Mouse (Mus musculus): Measurements from ENCODE around the gene Rnaset2b.
"Not testable (repeated sequence)": the region's sequence is repeated elsewhere in the genome, so short reads cannot be mapped to it uniquely, and the experiment has no call there.

Rnaset2b gene

GRCm38 (mm10) chr17:6980144-6980543 is 9.7 kb downstream of the Rnaset2b start:
- not testable (repeated sequence) for DNase-seq (ENCODE audit: low spot score)

DNA sequence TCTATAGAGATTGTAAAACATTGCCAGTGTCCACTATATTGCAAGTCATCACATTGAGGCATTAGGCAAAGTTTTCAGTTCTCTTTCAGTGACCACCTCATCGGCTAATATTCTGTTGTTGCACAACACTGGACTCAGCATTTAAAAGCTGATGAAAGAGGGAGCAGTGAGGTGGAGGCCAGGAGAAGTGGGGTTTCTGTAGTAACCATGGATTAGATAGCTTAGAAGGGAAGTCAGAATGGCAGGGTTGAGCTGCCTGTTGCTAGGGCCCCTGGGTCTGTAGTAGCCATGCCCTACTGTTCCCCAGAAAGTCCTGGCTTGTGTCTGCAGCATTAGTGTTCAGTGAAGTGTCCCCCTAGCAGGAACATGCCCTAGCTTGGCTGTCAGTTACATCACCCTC is 15.7 kb downstream of the Rnaset2b start:
- DNase-seq (ENCODE audit: low spot score) = not testable (repeated sequence)

DNA sequence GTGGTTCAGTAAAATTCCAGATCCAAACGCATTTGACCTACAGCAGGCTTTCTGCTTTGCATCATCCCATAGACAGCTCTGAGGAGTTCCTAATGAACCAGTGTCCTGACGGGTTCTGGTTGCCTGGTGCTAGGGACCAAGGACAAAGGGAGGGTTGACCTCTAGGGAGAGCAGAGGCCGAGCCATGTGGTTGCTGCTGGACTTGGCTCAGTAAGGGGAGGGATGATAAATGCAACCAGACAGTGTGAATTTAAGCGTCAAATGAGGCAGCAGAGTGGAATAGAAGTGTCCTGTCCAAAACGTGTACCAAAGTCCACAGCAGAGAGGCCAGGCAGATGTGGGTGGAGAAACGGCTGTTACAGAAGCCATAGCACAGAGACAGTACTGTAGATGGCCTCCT is 25.1 kb downstream of the Rnaset2b start:
- not testable (repeated sequence) for DNase-seq (ENCODE audit: low spot score)

DNA sequence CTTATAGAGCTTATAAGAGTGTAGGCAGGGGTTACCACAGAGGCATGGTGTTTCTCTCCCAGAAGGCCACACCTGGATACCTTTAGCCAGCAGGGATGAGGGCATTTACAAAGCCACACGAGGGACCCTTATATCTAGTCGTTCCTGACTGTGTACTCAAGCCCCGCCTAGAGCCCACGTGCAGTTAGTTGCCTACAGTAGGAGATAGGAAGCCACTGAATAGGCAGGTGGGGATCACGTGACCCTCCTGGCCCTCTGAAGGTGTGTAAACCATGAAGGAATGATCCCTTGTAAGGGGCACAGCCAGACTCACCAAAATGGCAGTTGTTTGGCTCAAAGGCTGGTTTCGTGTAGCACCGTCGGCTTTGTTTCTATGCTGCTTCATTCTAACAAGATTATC is 26.4 kb downstream of the Rnaset2b start:
- not testable (repeated sequence) for DNase-seq (ENCODE audit: low spot score)

- not testable (repeated sequence) for DNase-seq (ENCODE audit: low spot score)
These were observed 27.5 kb downstream of the Rnaset2b start for GRCm38 (mm10) chr17:6997778-6998490.

GRCm38 (mm10) chr17:7001790-7002585 is 31.6 kb downstream of the Rnaset2b start:
- not testable (repeated sequence) for DNase-seq (ENCODE audit: low spot score)

DNA sequence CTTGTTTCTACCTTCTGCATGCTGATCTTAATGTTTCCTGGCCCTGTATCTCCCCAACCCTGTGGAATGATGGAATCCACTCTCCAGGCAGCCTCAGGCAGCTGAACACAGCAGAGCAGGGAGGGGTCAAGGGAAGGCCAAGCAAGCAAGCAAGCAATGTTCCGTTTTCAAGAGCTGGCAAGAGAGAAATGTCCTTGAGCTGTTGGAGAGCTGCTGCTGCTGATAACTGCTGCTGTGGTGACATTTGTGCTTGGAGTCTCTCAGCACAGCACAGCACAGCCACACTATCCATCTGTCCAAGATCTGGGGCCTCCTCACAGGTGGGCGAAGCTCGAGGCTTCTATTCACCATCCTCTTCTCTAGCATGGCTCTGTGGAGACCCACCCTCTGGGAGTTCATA is 33.0 kb downstream of the Rnaset2b start:
- not testable (repeated sequence) for DNase-seq (ENCODE audit: low spot score)

DNA sequence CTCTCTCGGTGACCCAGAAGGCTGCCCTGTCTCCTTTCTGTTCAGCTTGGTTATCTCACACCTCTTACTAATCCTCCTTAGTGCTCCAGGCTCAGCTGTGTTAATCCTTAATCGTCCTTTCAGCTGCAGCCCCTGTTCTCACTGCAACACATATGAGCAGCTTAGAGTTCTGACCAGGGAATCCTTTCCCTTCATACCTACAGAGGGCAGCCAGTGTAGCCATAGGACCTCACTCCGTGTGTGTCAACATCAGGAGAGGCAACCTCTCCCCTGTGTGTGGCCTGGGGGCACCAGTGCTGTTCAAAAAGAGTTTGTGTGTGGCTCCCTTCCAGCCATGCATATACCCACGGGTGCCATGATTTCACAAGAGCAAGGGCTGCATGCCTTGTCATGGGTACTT is 35.2 kb downstream of the Rnaset2b start:
- DNase-seq (ENCODE audit: low spot score) = not testable (repeated sequence)

- DNase-seq (ENCODE audit: low spot score) = not testable (repeated sequence)
These were observed 38.5 kb downstream of the Rnaset2b start for GRCm38 (mm10) chr17:7008885-7009284.

DNA sequence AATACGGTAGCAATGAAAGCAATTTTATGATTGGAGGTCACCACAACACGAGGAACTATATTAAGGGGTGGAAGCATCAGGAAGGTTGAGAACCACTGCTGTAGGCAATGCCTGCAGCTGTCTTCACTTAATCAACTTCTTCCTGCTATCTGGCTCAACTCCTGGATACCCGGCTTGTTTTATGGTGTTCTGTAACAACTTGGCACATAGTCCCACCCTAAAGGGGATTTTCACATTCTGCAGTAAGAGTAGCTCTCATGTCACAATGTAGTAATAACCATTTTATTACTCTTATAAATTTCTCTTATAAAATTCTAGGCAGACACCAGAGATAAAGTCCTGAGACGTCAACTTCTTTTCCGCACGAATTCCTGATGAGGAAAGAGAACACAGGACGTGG is 39.0 kb downstream of the Rnaset2b start:
- DNase-seq (ENCODE audit: low spot score) = not testable (repeated sequence)

DNA sequence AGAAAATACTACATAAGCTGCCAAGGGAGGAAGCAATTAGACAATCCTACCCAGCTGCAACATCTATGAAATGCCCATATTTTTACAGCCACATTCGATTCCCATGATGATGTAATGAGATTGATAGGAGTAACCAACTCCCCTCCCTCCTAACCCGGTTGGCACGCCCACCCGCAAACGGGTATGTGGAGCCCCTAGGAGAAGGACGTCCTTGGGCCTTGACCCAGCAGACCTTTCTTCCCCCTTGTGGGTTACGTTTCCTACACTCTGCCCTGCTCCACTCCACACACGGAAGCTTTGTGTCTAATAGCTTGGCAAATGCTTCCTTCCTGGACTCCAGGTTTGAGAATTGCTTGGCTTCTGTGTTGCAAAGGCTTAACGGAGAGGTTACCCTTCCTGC is 39.5 kb downstream of the Rnaset2b start:
- DNase-seq (ENCODE audit: low spot score) = not testable (repeated sequence)

DNA sequence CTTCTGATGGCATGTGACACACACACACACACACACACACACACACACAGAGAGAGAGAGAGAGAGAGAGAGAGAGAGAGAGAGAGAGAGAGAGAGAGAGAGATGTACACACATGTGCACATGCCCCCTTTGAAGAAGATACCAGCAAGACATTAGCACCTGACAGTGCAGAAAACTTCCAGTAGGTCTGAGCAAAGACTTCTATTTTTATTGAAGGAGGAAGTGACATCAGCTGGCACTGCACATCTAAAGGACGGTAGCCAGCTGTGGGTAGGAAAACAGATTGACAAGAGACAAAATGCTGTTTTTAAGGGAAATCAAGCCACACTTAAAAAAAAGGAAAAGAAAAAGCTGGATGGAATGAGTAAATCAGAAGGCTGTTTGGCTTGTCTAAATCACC is 43.8 kb downstream of the Rnaset2b start:
- DNase-seq (ENCODE audit: low spot score) = not testable (repeated sequence)

DNA sequence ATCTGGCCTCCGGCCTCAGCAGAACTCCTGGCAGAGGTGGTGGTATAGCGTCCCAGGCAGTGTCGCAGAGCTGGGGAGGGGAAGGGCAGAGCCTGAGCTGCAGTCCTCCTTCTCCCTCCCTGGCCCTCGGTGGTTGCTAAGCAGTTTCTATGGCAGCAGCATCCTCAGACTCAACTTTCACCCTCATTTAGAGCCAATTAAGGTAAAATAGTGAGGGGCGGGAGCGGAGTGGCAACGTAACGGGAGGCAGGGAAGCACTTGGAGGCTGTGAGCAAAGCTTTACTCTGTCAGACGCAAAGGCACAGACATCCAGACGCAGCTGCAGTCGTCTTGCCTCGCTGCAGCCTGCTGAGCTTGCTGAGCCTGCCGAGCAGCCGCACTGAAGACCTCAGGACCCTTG is 54.8 kb downstream of the Rnaset2b start, which contains the start of gene Gm1604a:
Gene Gm1604a, plus strand, starts transcription at position 312 of the 400 bp plus-strand sequence.
- DNase-seq (ENCODE audit: low spot score) = not testable (repeated sequence)

DNA sequence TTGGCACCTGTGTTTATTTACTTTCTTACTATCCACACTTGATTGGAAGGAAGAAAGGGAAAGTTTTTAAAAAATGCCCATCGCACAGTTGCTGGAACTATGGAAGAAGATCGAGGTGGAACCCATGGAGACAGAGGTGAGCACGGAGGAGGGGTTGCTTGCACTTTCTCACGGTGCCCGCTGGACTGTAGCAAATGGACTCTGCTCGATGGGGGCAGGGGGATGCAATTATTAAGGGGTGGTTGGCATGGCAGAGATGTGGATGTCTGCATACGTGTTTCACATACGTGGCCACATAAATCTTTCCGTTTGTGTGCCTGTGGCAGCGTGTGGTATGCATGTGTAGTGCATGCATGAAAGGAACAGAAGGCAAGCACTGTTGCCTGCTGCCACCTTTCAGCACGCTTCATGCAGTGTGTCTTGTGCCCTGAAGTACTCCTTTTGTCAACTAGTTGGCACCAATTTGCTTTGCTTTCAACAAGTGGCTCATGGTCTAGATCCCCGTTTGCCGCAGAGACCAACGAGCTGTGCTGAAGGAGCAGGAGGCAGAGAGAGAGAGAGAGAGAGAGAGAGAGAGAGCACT is 55.4 kb downstream of the Rnaset2b start:
- not testable (repeated sequence) for DNase-seq (ENCODE audit: low spot score)

- not testable (repeated sequence) for DNase-seq (ENCODE audit: low spot score)
These were observed 59.8 kb downstream of the Rnaset2b start for GRCm38 (mm10) chr17:7030204-7030603.

- DNase-seq (ENCODE audit: low spot score) = not testable (repeated sequence)
These were observed 60.3 kb downstream of the Rnaset2b start for GRCm38 (mm10) chr17:7030622-7031174.

GRCm38 (mm10) chr17:7033192-7034166 is 63.0 kb downstream of the Rnaset2b start:
- not testable (repeated sequence) for DNase-seq (ENCODE audit: low spot score)

Data from T-cell, adult 2 months (primary cell).